Mouse (Mus musculus): ENCODE results near the gene 4930435E12Rik.

DNA sequence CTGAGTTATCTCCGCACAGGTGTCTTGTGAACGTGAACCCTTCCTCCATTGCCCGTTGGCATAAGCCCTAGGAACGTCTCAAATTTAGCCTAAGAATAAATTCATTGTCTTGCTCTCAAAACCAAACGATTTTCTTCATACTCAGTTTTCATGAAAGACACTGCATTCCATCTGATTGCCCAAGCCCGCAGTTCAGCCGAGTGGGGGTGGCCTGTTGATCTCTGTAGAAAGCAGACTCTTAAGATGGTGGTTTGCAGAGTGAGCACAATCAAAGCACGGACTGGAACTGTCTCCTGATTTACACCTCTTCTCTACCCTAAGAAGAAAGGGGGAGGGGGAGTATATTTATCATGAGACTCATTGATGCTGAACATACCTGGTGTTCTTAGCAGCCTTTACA lies 66.1 kb downstream of the 4930435E12Rik start:
- TF ChIP-seq RAD21 (IDR thresholded peaks at IDR 0.05; ENCODE audit: low read depth, low read length), result no peak
- no peak for TF ChIP-seq EP300 (IDR thresholded peaks at IDR 0.05; ENCODE audit: low read depth in 1 of 2, low read length in 2 of 2)
- no peak for TF ChIP-seq GATA1 (IDR thresholded peaks at IDR 0.05; ENCODE audit: low read depth, low read length)
- TF ChIP-seq POLR2A (IDR thresholded peaks at IDR 0.05; ENCODE audit: control insufficient read depth in 1 of 2, insufficient read depth in 1 of 2, low read depth in 1 of 2, low read length in 2 of 2, poor library complexity in 1 of 2), result no peak
- TF ChIP-seq CTCF (IDR thresholded peaks at IDR 0.05 in 2 of 3, conservative IDR thresholded peaks at IDR 0.05 in 1 of 3; ENCODE audit: control insufficient read depth in 1 of 3, insufficient read depth in 1 of 3, low read depth in 2 of 3, low read length in 3 of 3, poor library complexity in 1 of 3, severe bottlenecking in 1 of 3), result no peak

Data from MEL (cell line).